Mouse (Mus musculus): ENCODE data around the gene Srprb.
"Not testable (repeated sequence)": the region's sequence is repeated elsewhere in the genome, so short reads cannot be mapped to it uniquely, and the experiment has no call there.

Gene Srprb

DNA sequence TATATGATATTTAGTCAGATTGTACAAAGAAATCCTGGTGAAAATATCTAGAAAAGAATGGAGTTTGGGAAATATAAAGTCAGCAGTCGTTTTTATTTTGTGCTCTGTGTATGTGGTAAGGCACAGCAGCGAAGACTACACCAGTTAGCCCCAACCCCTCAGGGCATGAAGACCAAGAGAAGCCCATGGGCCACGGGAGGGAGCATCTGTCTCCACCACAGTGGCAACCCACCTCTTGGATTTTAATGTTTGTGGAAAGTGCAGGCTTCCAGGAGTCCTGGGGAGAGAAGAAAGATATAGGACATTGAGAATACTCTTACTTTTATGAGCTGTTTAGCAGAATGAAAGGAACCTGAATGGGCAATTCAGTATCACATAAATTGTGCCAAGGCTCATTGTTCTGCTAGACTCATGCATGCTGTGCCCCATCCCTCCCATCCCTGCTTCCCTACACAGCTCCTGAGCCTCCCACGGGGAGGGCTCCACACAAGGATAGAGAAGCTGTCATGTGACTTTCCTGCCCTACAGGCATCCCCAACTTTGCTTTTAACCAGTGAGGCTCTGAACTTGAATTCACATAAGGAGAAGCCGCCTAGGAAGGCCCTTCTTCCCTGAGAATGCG lies 7.0 kb upstream of the Srprb start:
- no peak for DNase-seq

DNA sequence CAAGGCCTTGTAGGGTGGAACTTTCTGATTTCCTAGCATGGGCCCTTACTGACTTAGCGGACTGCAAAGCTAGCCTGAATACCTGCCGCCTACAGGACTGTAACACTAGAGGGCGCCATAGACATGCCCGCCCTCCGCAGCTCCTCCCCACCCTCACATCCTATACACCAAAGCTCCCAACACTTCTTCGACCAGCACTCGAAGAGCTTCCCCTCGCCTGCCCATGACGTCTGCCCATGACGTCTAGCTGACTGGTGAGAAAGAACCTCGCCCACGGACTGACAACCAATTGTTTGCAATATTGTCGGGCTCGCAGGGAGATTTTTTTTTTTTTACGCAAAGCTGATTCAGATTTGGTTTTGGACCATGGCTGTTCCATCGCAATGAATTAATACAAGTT lies 5.9 kb upstream of the Srprb start:
- DNase-seq, result peak; percentile 77

- no peak for DNase-seq
Observed at GRCm38 (mm10) chr9:103205786-103206185, 3.8 kb upstream of the Srprb start.

DNA sequence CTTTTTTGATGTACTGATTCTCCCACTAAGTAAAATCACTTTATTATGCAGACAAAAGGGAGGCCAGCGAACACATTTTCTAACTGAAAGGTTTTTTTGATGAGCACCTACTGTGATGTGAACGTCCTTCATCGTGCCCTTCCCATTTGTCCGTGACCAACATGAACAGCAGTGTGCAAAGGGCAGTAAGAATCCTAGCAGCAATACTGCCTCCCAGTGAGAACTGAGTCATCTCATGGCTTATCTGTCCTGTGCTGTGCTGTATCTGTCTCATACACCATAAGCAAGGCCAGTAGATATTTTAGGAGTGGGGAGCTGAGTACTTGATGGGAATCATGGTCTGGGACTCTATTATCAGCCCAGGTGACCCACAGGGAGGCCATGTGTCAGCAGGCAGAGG lies 13.5 kb downstream of the Srprb start:
- no peak for DNase-seq

DNA sequence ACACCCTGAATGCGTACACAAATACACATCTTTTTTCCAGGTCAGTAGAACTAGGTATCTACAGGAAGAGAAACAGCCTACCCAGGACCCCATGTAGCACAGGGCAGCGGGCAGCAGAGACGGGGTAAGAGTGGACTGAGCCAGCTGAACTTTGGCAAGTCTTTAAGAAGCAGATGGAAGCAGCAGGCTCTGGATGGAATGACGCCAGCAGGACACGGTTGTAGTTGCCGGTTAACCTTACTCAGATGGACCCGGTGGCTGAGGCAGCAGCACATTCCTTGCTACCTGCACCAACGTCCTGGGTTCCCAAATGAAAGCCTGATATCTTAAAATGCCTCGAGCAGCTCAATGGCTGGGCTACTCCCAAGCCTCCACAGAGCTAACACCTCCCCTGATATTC lies 15.2 kb downstream of the Srprb start:
- no peak for DNase-seq

DNA sequence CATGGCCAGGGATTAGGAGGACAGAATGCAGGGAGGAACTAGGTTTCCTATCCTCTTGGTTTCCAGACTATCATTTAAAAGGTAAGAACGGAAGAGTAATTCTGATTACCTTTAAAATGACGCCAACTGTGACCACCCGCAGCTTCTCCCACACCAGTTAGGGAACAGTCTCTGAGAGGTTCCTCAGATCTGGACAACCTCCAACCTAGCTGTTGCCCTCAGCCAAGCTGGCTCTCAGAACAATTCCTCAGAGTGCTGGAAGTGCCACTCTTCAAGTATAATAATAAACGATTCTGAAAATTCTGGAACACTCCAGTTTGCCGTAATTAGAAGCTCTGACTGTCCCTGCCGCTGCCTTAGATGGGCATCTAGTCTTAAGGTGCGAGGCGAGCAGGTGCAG lies 16.0 kb downstream of the Srprb start:
- DNase-seq, result no peak

DNA sequence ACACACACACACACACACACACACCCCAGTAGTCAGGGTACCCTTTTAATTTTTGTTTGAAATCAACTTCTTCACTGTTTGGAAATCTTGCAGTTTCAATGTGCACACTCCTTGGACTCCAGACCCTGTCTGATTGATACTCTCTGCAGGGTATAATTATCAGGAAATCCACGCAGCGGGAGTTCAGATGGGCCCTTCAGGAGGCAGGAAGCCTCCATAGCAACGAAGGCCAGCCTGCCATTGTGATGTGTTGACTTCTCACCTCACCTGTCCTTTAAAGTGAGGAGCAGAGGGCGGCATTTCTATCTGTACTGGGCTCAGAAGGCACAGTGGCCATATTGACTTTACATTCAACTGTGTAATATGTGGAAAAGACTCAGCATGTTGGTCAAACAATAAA lies 17.1 kb downstream of the Srprb start:
- DNase-seq, result no peak

DNA sequence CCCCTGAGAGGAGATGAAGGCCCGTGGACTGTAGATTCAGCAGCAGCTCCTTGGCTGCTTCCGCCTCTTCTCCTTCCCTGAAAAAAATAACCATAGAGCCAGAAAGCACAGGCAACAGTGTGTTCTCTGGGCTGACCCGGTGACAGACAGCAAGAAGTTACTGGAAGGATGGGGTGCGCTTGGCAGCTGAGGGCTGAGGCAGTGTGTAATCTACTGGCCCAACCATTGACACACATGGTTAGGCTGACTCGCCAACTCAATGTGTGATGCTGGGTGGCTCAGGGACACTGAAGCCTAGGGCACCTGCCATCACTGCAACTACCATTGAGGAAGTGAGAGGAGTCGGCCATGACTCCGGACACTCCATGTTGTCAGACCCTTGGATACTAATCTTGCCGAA lies 20.1 kb downstream of the Srprb start:
- DNase-seq, result no peak

GRCm38 (mm10) chr9:103180807-103181565 lies 21.0 kb downstream of the Srprb start:
- peak; percentile 70 for DNase-seq

DNA sequence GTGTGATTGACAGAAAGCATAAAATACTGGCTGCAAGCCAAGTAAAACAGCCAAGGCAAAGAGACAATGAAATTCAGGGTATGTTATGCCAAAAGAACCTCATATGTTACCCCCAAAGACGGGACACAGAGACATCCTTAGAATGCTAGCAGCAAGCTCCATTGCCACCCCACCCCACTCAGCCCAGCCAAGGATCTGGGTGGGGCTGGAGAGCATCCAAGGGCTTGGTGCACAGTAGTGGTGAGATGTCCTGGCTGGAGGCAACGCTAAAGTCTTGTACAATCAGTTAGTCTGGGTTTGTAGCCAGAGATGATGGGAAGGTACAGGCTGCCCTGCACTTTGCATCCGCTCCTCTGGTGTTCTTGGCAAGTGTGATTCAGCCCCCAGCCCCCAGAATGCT lies 21.6 kb downstream of the Srprb start:
- DNase-seq, result no peak

- no peak for DNase-seq
Observed at GRCm38 (mm10) chr9:103175692-103176091, 26.2 kb downstream of the Srprb start.

DNA sequence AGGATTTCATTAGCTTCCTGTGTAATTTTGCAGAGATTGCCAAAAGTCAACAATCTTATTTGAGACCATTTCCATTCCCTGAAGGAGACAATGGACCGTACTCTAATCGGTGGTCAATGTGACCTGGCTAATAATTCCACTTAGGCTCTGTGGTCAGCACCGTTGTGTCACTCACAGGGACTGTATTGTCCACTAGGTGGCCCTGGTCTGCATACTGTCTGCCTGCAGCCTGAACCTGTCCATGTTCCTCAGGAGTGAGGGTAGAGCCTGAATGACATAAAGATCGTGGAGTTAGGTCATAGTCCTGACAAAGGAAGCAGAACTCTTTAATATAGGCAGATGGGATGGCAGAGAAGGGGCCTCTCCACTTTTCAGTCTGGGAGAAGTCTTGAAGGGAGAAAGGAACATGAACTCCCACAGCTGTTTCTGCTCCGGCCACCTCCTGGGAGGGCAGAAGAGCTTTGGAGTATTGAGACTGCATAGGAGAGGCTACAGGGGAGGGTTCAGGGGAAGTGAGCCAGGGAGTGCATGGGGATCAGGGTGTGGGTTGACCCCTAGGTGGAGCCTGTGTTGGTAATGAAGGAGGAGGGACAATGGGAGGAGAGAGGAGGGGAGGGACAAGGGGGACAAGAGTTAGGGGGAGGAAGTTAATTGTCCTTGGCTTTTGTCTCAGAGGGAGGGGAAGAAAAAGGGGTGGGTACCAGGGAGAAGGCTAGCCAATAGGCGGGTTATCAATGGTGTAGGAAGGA lies 27.0 kb downstream of the Srprb start:
- no peak for DNase-seq

DNA sequence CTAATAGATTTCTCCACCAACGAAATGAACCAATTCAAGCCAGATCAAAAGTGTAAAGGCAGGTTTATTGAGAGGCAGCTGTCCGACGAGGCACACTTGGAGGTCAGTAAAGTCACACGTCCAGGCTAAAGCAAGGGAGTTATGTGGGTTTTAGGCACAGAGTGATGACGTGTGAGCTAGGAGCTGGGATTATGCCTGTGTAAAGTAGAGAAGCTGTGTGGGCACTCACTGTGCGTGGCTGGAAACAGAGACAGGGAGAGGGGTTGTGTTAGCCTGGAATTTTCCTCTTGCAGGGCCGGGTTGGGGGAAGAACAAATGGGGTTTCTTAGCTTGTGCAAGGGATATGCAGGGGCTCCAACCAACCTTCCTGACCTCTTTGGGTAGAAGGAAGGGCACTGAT lies 33.2 kb downstream of the Srprb start:
- no peak for DNase-seq

GRCm38 (mm10) chr9:103168046-103168445 lies 33.9 kb downstream of the Srprb start:
- DNase-seq, result no peak

DNA sequence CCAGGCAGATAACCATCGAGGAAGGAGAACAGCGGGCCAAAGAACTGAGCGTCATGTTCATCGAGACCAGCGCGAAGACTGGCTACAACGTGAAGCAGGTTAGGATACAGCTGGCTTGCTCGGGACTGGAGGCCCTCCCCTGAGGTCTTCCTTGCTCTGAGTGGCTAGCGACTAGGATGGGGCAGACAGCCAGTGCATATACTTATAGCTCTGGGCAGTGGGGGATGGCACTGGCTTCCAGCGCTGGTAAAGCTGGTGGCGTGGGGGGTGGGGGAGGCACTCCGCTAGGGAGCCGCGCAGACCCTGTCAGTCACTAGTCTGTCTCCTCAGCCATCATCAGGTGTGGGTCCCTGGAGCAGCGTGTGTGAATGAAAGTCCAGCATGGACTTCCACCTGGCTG lies 38.1 kb downstream of the Srprb start:
- no peak for DNase-seq

GRCm38 (mm10) chr9:103155158-103155557 lies 46.8 kb downstream of the Srprb start:
- not testable (repeated sequence) for DNase-seq

- no peak for DNase-seq
Observed at GRCm38 (mm10) chr9:103154568-103154967, 47.4 kb downstream of the Srprb start.

DNA sequence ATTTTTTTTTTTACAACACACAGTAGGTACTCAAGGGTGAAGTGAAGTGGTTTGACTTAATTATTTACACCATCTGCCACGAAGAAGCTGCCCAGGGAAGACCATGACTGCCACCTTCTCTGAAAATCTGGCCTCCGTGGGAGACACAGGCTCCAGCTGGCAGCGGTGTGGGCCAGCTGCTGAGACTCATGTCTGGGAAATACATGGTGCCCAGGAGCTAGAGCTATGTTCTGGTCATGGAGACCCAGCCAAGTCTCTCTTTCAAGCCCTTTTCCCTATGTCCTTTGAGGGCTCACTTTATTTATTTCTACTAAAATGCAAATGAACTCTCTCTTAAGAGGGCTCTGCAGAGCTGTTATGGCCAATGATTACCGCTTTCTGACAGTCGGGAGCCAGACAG lies 48.7 kb downstream of the Srprb start:
- no peak for DNase-seq

DNA sequence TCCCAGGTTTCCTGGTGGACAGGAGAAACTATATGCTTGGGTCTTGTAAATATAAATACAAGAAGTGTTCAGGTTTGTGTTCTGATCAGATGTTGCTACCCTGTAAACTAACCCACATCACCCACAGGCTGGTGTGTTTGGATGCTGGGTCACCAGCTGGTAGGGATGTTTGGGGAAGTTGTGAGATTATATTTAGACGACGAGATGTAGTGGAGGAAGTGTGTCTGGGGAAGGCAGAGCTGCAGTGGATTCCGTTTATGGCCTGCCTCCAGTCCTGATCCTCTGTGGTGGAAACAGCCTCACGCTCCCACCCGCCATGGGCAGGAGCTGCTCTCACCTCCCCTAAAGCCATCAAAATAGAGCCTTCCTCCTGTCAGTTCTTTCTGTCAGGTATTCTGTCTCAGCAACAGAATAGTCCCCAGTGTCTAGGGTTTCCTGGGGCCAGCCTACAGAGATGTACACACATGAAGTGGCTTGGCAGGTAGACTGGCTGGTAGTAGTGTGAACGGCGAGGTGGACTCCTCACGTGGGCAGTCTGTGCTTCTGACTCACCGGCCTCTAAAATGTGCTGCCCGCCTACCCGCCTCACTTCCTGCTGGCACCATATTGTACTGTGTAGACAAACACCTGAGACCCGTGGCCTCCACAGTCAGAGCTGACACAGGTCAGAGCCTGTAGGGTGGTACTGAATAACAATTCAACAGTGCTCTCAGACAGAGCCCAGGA lies 52.7 kb downstream of the Srprb start:
- no peak for DNase-seq

DNA sequence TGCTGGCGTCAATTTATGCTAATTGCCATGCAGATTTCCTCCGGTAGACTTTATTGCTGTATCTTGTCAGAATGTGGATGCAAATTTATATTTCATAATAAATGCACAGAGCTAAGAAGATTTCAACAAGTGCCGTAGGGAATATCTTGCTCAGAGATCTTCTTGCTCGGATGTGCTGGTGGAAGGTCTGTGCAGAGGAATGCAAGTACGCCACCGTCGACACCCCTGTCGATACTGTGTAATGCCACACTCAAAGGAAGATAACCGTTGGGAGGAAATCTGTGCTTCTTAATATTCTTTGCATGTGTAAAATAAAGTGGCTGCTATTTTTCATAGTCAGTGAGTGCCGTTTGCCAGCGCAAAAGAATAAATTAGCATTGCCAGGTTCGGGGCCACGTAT lies 54.8 kb downstream of the Srprb start:
- DNase-seq, result no peak

DNA sequence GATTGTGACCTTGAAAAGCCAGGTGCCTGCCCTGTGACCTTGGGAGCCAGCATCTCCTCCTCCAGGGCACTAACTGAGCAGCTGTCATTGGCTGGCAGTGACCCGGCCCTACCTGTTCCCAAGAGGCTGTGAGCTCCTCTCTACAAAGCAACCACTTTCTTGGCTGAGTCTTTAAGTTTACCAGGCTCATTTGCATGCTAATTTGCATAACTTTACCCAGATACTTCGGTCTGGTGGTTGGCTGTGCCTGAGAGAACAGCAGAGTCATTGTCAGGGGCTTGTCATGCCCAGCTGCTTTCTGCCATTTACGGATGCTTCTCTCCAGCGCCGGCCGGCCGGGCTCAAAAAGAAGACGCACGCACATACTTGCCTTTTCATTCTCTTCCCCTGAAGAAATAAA lies 55.2 kb downstream of the Srprb start:
- peak; percentile 63 for DNase-seq

DNA sequence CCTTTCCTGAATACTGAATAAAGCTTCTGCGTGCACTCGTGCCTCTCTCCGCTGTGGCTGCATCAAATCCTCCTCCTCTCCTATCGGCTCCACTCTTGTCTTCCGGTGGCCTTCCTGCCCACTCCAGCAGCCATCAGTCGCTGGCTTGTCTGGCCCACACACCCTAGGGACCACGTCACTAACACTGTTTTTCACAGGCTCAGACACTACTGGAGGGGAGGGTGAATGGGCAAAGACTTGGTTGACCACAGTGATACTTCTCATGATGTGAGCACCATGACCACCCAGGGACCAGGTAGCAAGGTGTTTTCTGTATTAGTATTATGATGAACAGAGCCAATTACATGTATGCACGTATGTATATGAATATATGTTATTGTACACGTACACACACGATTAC lies 55.7 kb downstream of the Srprb start:
- DNase-seq, result no peak

- DNase-seq, result no peak
Observed at GRCm38 (mm10) chr9:103145351-103145750, 56.6 kb downstream of the Srprb start.

DNA sequence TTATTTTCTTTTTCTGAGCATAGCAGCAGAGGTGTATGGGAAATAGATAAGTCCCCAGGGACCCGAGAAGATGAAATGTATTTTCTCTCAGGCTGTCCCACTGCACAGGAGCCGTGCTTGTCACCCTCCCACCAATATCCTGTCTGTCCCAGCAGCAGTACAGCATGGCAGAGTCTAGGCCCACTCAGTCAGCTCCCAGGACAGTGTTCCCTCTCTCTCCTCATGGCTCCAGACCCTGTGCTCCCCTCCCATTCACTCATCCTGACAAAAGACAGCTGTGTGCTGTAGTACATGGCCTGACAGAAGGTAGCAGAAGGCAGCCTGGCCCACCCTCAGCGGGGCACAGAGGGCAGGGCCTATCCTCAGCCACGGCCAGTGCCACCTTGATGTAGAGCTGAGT lies 58.1 kb downstream of the Srprb start:
- DNase-seq, result no peak

Measured in layer of hippocampus, adult 9-11 months (tissue).